Mouse (Mus musculus) C2C12 (cell line): ENCODE measurements at regions not wholly inside any gene's neighbourhood (a gene's known extent, or its start where the extent isn't known, plus 50 kb on each side); places are given as distances from the start of the nearest gene placed in this dataset.

Experiments used
- CTCF ChIP-seq: IDR thresholded peaks from one replicate; pipeline ENCODE4 v1.5.1; 2011; ENCODE audit not compliant: control insufficient read depth, insufficient read depth, insufficient read length
- MAX ChIP-seq: IDR thresholded peaks from one replicate; pipeline ENCODE4 v1.6.1; 2011; ENCODE audit warnings: mild to moderate bottlenecking, control low read depth
- MYOD1 ChIP-seq: IDR thresholded peaks from one replicate; pipeline ENCODE4 v1.6.1; 2011; ENCODE audit warnings: low read depth; ENCODE audit not compliant: control insufficient read depth, insufficient read length
- MYOG ChIP-seq: IDR thresholded peaks from one replicate; pipeline ENCODE4 v1.6.1; 2011; ENCODE audit not compliant: control insufficient read depth, insufficient read length; ENCODE audit errors: extremely low read depth

- no peak for TF ChIP-seq CTCF
- TF ChIP-seq MYOD1, result no peak
- TF ChIP-seq MAX, result no peak
- no peak for TF ChIP-seq MYOG
Observed at GRCm38 (mm10) chr4:142956832-142957429, 255.9 kb downstream of the Prdm2 start.
